Mouse (Mus musculus) brain, embryonic 14.5 days (tissue): ENCODE measurements at regions not wholly inside any gene's neighbourhood (a gene's known extent, or its start where the extent isn't known, plus 50 kb on each side); places are given as distances from the start of the nearest gene placed in this dataset.

ENCODE experiments used
- DNase-seq: peaks from one replicate; pipeline ENCODE4 v3.0.0-alpha.2; 2011; ENCODE audit warnings: low read depth
- CTCF ChIP-seq: fragments of 200-500 bp; IDR thresholded peaks from 2 replicates; pipeline ENCODE4 v1.5.1; 2012; ENCODE audit warnings: inconsistent platforms, mild to moderate bottlenecking, moderate library complexity, borderline replicate concordance; ENCODE audit not compliant: insufficient read depth, insufficient read length; ENCODE audit errors: extremely low read depth
- POLR2A ChIP-seq: fragments of 200-500 bp; IDR thresholded peaks from 2 replicates; pipeline ENCODE4 v1.6.1; 2012; ENCODE audit warnings: mild to moderate bottlenecking, inconsistent platforms, borderline replicate concordance; ENCODE audit not compliant: poor library complexity, insufficient read depth, insufficient read length, severe bottlenecking; ENCODE audit errors: extremely low read depth

- TF ChIP-seq CTCF (no peak), POLR2A (no peak)
- DNase-seq: no peak
Measured at GRCm38 (mm10) chr14:76644716-76645115, 88.0 kb upstream of the Serp2 start.

GRCm38 (mm10) chr14:76641752-76642529 is 85.3 kb upstream of the Serp2 start:
- no peak for DNase-seq
- TF ChIP-seq CTCF (no peak), POLR2A (no peak)

DNA sequence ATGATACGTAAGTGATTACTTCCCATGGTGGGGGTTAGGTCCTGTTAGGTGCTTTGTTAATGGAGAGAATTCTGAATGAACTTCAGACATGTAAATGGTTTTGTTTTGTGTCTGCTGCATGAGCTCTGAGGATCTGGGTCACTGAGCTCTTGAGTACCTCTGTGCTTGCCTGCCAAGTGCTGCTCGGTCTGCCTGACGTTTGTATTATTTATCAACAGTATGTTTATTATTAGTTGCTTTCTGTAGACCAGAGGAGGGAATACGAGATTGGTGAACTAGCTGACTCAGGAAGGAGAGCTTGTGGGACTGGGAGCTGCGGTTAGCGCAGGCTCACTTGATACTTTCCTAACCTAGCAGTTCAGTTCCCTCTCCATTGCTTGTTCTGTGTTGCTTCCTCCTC is 76.5 kb upstream of the Serp2 start:
- no peak for DNase-seq
- TF ChIP-seq POLR2A: no peak
- TF ChIP-seq CTCF: no peak

DNA sequence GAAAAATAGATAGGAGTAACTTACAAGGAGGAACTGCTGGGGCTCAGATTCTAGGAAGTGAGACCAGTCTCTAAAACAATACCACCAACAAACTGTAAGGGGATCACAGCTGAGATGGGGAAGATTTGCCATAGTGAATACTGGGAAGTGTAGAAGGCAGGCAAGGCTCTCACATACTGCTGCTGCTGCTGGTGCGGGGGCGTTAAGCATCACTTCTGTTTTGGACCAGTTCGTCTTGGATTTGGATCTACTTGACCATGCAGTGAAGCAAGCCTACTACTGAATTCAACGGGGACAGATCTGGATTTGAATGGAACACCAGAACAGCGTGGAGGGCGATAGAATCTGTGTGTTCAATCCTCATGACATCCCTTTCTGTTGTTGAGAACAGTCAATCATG is 76.1 kb upstream of the Serp2 start:
- TF ChIP-seq POLR2A: no peak
- no peak for TF ChIP-seq CTCF

GRCm38 (mm10) chr14:76631740-76632139 is 75.1 kb upstream of the Serp2 start:
- TF ChIP-seq CTCF: no peak
- no peak for TF ChIP-seq POLR2A
- no peak for DNase-seq

More for the DNA sequence above, 76.1 kb upstream of the Serp2 start:
- DNase-seq: no peak

GRCm38 (mm10) chr14:76631181-76631580 is 74.5 kb upstream of the Serp2 start:
- DNase-seq: no peak

DNA sequence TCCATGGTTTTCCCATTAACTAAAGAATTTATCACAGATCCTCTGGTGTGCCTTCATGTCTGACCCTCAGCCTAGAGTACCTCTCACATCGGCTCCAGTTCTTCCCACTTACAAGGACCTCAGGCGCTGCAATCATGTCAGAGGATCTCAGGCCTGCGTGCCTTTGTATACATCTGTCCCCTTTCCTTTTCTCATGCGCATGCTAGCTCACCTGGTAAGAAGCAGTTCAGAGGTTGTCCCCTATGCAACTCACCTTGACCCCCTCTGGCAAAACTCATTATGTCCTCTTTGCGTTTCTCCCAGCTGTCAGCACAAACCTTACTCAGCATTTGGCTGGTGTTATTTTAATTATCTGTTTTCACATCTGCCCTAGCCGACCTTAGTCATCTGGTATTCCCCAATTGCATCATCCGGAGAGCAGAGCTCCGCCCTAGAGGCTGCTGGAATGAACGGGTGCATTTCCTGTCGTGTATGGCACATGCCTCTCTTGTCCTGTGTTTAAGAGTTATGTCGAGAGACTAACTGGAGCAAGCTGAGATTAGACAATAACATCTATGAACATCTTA is 73.3 kb upstream of the Serp2 start:
- TF ChIP-seq CTCF (no peak), POLR2A (no peak)
- DNase-seq: no peak

More at GRCm38 (mm10) chr14:76631181-76631580, 74.5 kb upstream of the Serp2 start:
- no peak for TF ChIP-seq POLR2A
- TF ChIP-seq CTCF: no peak

DNA sequence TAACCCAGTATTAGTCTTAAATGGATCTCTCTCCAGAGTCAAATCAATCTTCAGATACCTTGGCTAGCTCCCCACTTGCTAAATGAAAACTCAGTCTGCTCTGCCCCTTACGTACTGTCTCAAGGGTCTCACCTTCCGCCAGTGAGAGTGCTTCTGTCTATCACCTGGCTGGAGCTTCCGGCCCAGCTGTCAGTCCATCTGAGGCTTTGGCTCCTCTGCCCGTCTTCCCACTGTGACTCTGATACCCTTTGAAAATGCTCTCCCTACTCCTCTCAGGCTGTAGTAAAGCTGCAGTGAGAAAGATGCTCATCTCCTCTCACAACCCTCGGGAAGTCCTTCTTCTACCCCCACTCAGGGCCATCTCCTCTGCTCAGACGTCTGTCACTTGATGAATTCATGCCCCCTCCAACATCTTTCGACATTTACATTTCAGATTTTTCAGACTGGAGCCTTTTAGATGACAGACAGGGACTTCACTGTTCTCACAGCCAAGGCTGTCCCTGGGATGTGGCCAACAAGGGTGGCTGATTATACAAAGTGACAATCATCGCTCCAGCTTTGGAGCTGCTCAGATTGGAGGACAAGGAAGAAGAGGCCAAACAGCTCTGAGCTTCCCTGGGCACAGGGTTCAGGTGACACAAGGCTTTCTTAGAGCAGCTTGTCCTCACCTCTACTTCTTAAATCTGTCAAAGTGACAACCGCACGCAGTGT is 71.6 kb upstream of the Serp2 start:
- TF ChIP-seq CTCF: no peak
- no peak for TF ChIP-seq POLR2A
- peak; percentile 79 for DNase-seq

DNA sequence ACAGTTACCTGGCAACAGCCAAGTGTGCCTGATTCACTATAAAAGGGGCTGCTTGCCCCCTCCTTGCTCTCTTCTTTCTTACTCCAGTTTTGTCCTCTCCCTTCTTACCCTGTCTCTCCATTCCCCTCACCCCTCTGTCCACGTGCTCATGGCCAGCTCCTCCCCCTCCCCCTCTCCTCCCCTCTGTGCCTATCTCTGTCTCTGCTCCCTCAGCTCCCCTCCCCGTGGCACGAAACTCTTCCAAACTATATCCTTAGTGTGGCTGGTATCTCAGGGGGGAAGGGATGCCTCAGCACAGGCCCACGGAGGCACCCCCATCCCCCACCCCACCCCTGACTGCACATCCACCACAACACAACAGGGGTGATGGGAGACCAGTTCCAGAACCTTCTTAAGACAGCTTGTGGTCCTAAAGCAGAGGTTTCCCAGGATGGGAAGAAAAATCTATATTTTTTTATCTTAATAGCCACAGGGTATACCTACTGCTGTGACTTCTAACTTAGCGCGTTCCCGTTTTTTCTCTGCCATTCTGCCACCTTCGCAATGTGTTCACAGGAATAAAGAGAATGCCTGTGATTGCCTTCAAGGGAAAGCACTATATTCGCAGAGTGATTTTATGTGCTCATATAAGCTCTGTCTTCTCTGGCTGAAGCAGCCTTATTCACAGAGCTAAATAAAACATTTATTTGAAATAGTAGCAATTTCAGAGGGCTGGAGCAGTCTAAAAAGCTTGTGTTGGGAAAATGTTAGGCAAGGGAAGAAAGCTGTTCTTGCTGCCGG is 69.1 kb upstream of the Serp2 start:
- peak; percentile 54 for DNase-seq
- TF ChIP-seq CTCF: no peak
- no peak for TF ChIP-seq POLR2A

GRCm38 (mm10) chr14:76624626-76625378 is 68.1 kb upstream of the Serp2 start:
- TF ChIP-seq CTCF (no peak), POLR2A (no peak)
- no peak for DNase-seq
